Mouse (Mus musculus): ENCODE measurements around the gene Ces1a. TPM values are rescaled to one million over a fixed set of nuclear protein-coding genes. Genes with fewer than 3 reads are reported as not detected.

The Ces1a gene
- not detected in 2 replicates for polyA plus RNA-seq (2015; fragmentation: Nextera tagmentation; extraction: Ambion mirVana)

- WGBS: 67% methylated on average over 3 of the region's 3 CpGs
- Histone ChIP-seq H3K4me2 (replicated peaks; ENCODE audit: low read depth, low read length) (no peak within 1 kb of the TSS), H3K9me3 (ENCODE audit: low read length) (no peaks in the 10 kb centered on the region), H3K4me1 (ENCODE audit: insufficient read depth, low read length) (no peaks in the 10 kb centered on the region), H3K27ac (ENCODE audit: low read length) (no peak within 1 kb of the TSS), H3K27me3 (ENCODE audit: insufficient read depth, low read length) (no peaks in the 10 kb centered on the region), H3K9ac (replicated peaks; ENCODE audit: low read length) (no peak within 1 kb of the TSS), H3K4me3 (ENCODE audit: low read length) (no peak within 1 kb of the TSS), H3K36me3 (ENCODE audit: insufficient read depth, low read length) (no peaks in the 10 kb centered on the region)
- no peak for ATAC-seq (ENCODE audit: low FRiP score, low TSS enrichment)
These were observed at the start of gene Ces1a for GRCm38 (mm10) chr8:93048092-93048491. Ces1a (minus strand) TSS chr8:93048192.

- no peak overlapping the region for H3K4me3 ChIP-seq (ENCODE audit: low read length)
- ATAC-seq (ENCODE audit: low FRiP score, low TSS enrichment): 0 out of 2 replicates have a peak, but pooled peaks have one; percentile 39
These were observed 47.4 kb upstream of the Ces1a start for GRCm38 (mm10) chr8:93095376-93095775.

GRCm38 (mm10) chr8:93091324-93091723 is 43.3 kb upstream of the Ces1a start:
- WGBS: 68% methylated on average over 1 of the region's 1 CpGs
- Histone ChIP-seq H3K4me3 (ENCODE audit: low read length) (no peak overlapping the region), H3K9me3 (ENCODE audit: low read length) (no peaks in the 10 kb centered on the region), H3K9ac (replicated peaks; ENCODE audit: low read length) (no peak overlapping the region), H3K27me3 (ENCODE audit: insufficient read depth, low read length) (no peaks in the 10 kb centered on the region), H3K4me1 (ENCODE audit: insufficient read depth, low read length) (no peaks in the 10 kb centered on the region), H3K4me2 (replicated peaks; ENCODE audit: low read depth, low read length) (no peak overlapping the region), H3K36me3 (ENCODE audit: insufficient read depth, low read length) (no peaks in the 10 kb centered on the region), H3K27ac (ENCODE audit: low read length) (no peak overlapping the region)
- no peak for ATAC-seq (ENCODE audit: low FRiP score, low TSS enrichment)

More at GRCm38 (mm10) chr8:93095376-93095775, 47.4 kb upstream of the Ces1a start:
- no peaks in the 10 kb centered on the region for H3K27me3 ChIP-seq (ENCODE audit: insufficient read depth, low read length)
- no peaks in the 10 kb centered on the region for H3K36me3 ChIP-seq (ENCODE audit: insufficient read depth, low read length)
- no peak overlapping the region for H3K9ac ChIP-seq (replicated peaks; ENCODE audit: low read length)
- H3K9me3 ChIP-seq (ENCODE audit: low read length): no peaks in the 10 kb centered on the region
- H3K4me2 ChIP-seq (replicated peaks; ENCODE audit: low read depth, low read length): no peak overlapping the region
- no peak overlapping the region for H3K27ac ChIP-seq (ENCODE audit: low read length)
- H3K4me1 ChIP-seq (ENCODE audit: insufficient read depth, low read length): no peaks in the 10 kb centered on the region

GRCm38 (mm10) chr8:93088686-93089122 is 40.7 kb upstream of the Ces1a start:
- Histone ChIP-seq H3K4me2 (replicated peaks; ENCODE audit: low read depth, low read length) (peak overlapping the region; percentile 21; the same call in 1 of the 2 replicates), H3K27ac (ENCODE audit: low read length) (no peak overlapping the region)

GRCm38 (mm10) chr8:93088193-93088592 is 40.2 kb upstream of the Ces1a start:
- 19% methylated on average over 7 of the region's 7 CpGs for WGBS
- no peak overlapping the region for H3K4me3 ChIP-seq (ENCODE audit: low read length)
- H3K27ac ChIP-seq (ENCODE audit: low read length): no peak overlapping the region
- H3K9me3 ChIP-seq (ENCODE audit: low read length): no peaks in the 10 kb centered on the region
- no peaks in the 10 kb centered on the region for H3K4me1 ChIP-seq (ENCODE audit: insufficient read depth, low read length)
- H3K36me3 ChIP-seq (ENCODE audit: insufficient read depth, low read length): no peaks in the 10 kb centered on the region
- no peak overlapping the region for H3K9ac ChIP-seq (replicated peaks; ENCODE audit: low read length)
- H3K27me3 ChIP-seq (ENCODE audit: insufficient read depth, low read length): no peaks in the 10 kb centered on the region
- ATAC-seq (ENCODE audit: low FRiP score, low TSS enrichment): peak; percentile 67
- peak overlapping the region; percentile 21 for H3K4me2 ChIP-seq (replicated peaks; ENCODE audit: low read depth, low read length)

More at GRCm38 (mm10) chr8:93088686-93089122, 40.7 kb upstream of the Ces1a start:
- Histone ChIP-seq H3K27me3 (ENCODE audit: insufficient read depth, low read length) (no peaks in the 10 kb centered on the region), H3K9ac (replicated peaks; ENCODE audit: low read length) (no peak overlapping the region), H3K4me3 (ENCODE audit: low read length) (no peak overlapping the region), H3K36me3 (ENCODE audit: insufficient read depth, low read length) (no peaks in the 10 kb centered on the region), H3K9me3 (ENCODE audit: low read length) (no peaks in the 10 kb centered on the region), H3K4me1 (ENCODE audit: insufficient read depth, low read length) (no peaks in the 10 kb centered on the region)
- ATAC-seq (ENCODE audit: low FRiP score, low TSS enrichment): peak; percentile 95
- 0% methylated on average over 2 of the region's 2 CpGs for WGBS

- 65% methylated on average over 2 of the region's 2 CpGs for WGBS
- H3K9ac ChIP-seq (replicated peaks; ENCODE audit: low read length): no peak within 1 kb of the TSS
- ATAC-seq (ENCODE audit: low FRiP score, low TSS enrichment): no peak
- H3K4me2 ChIP-seq (replicated peaks; ENCODE audit: low read depth, low read length): no peak within 1 kb of the TSS
- H3K27me3 ChIP-seq (ENCODE audit: insufficient read depth, low read length): no peaks in the 10 kb centered on the region
- H3K27ac ChIP-seq (ENCODE audit: low read length): no peak within 1 kb of the TSS
- no peaks in the 10 kb centered on the region for H3K4me1 ChIP-seq (ENCODE audit: insufficient read depth, low read length)
- H3K9me3 ChIP-seq (ENCODE audit: low read length): no peaks in the 10 kb centered on the region
- no peaks in the 10 kb centered on the region for H3K36me3 ChIP-seq (ENCODE audit: insufficient read depth, low read length)
- H3K4me3 ChIP-seq (ENCODE audit: low read length): no peak within 1 kb of the TSS
These were observed 31.9 kb upstream of the Ces1a start, which contains the start of gene Ces1b for GRCm38 (mm10) chr8:93079887-93080286. Ces1b (minus strand) TSS chr8:93080017.

GRCm38 (mm10) chr8:93075251-93075650 is 27.3 kb upstream of the Ces1a start:
- no peaks in the 10 kb centered on the region for H3K4me1 ChIP-seq (ENCODE audit: insufficient read depth, low read length)
- H3K4me3 ChIP-seq (ENCODE audit: low read length): no peak overlapping the region
- WGBS: 87% methylated on average over 4 of the region's 4 CpGs
- no peaks in the 10 kb centered on the region for H3K9me3 ChIP-seq (ENCODE audit: low read length)
- no peaks in the 10 kb centered on the region for H3K27me3 ChIP-seq (ENCODE audit: insufficient read depth, low read length)
- H3K9ac ChIP-seq (replicated peaks; ENCODE audit: low read length): no peak overlapping the region
- ATAC-seq (ENCODE audit: low FRiP score, low TSS enrichment): no peak
- H3K4me2 ChIP-seq (replicated peaks; ENCODE audit: low read depth, low read length): no peak overlapping the region
- H3K36me3 ChIP-seq (ENCODE audit: insufficient read depth, low read length): no peaks in the 10 kb centered on the region
- H3K27ac ChIP-seq (ENCODE audit: low read length): no peak overlapping the region

GRCm38 (mm10) chr8:93063416-93064117 is 15.6 kb upstream of the Ces1a start:
- no peaks in the 10 kb centered on the region for H3K27me3 ChIP-seq (ENCODE audit: insufficient read depth, low read length)
- no peaks in the 10 kb centered on the region for H3K36me3 ChIP-seq (ENCODE audit: insufficient read depth, low read length)
- 55% methylated on average over 3 of the region's 3 CpGs for WGBS
- H3K4me3 ChIP-seq (ENCODE audit: low read length): no peak overlapping the region
- no peaks in the 10 kb centered on the region for H3K4me1 ChIP-seq (ENCODE audit: insufficient read depth, low read length)
- no peaks in the 10 kb centered on the region for H3K9me3 ChIP-seq (ENCODE audit: low read length)
- no peak overlapping the region for H3K4me2 ChIP-seq (replicated peaks; ENCODE audit: low read depth, low read length)
- H3K9ac ChIP-seq (replicated peaks; ENCODE audit: low read length): no peak overlapping the region
- ATAC-seq (ENCODE audit: low FRiP score, low TSS enrichment): no peak
- no peak overlapping the region for H3K27ac ChIP-seq (ENCODE audit: low read length)

GRCm38 (mm10) chr8:93059185-93059584 is 11.2 kb upstream of the Ces1a start:
- 16% methylated on average over 2 of the region's 2 CpGs for WGBS
- H3K9me3 ChIP-seq (ENCODE audit: low read length): no peaks in the 10 kb centered on the region
- H3K4me1 ChIP-seq (ENCODE audit: insufficient read depth, low read length): no peaks in the 10 kb centered on the region
- no peaks in the 10 kb centered on the region for H3K27me3 ChIP-seq (ENCODE audit: insufficient read depth, low read length)
- no peak overlapping the region for H3K27ac ChIP-seq (ENCODE audit: low read length)
- no peak overlapping the region for H3K4me3 ChIP-seq (ENCODE audit: low read length)
- H3K9ac ChIP-seq (replicated peaks; ENCODE audit: low read length): no peak overlapping the region
- no peaks in the 10 kb centered on the region for H3K36me3 ChIP-seq (ENCODE audit: insufficient read depth, low read length)
- H3K4me2 ChIP-seq (replicated peaks; ENCODE audit: low read depth, low read length): no peak overlapping the region
- no peak for ATAC-seq (ENCODE audit: low FRiP score, low TSS enrichment)

- H3K4me1 ChIP-seq (ENCODE audit: insufficient read depth, low read length): no peaks in the 10 kb centered on the region
- no peak overlapping the region for H3K9ac ChIP-seq (replicated peaks; ENCODE audit: low read length)
- no peak for ATAC-seq (ENCODE audit: low FRiP score, low TSS enrichment)
- H3K27me3 ChIP-seq (ENCODE audit: insufficient read depth, low read length): no peaks in the 10 kb centered on the region
- H3K4me3 ChIP-seq (ENCODE audit: low read length): no peak overlapping the region
- H3K27ac ChIP-seq (ENCODE audit: low read length): no peak overlapping the region
- WGBS: 51% methylated on average over 2 of the region's 2 CpGs
- no peak overlapping the region for H3K4me2 ChIP-seq (replicated peaks; ENCODE audit: low read depth, low read length)
- no peaks in the 10 kb centered on the region for H3K9me3 ChIP-seq (ENCODE audit: low read length)
- H3K36me3 ChIP-seq (ENCODE audit: insufficient read depth, low read length): no peaks in the 10 kb centered on the region
These were observed 7.2 kb upstream of the Ces1a start for GRCm38 (mm10) chr8:93055238-93055637.
